Mouse (Mus musculus) right cerebral cortex, postnatal 25 days (tissue): ENCODE results near the gene Hbs1l.

Experiments used
- DNase-seq: peaks from one replicate; pipeline ENCODE4 v3.0.0; 2022

Gene Hbs1l

GRCm38 (mm10) chr10:21411621-21412205, 115.9 kb downstream of the Hbs1l start:
- DNase-seq, result no peak

- no peak for DNase-seq
Observed at GRCm38 (mm10) chr10:21415031-21415430, 119.3 kb downstream of the Hbs1l start.

GRCm38 (mm10) chr10:21416184-21416583, 120.4 kb downstream of the Hbs1l start:
- no peak for DNase-seq
